Mouse (Mus musculus) frontal cortex, postnatal 36 days (tissue): Measurements from ENCODE around the gene Stil.

Experiments used
- DNase-seq, 2 experiments: peaks; one replicate each; pipeline ENCODE4 v3.0.0; 2022; ENCODE audit warnings: low spot score in 2 of 2

Stil gene

DNA sequence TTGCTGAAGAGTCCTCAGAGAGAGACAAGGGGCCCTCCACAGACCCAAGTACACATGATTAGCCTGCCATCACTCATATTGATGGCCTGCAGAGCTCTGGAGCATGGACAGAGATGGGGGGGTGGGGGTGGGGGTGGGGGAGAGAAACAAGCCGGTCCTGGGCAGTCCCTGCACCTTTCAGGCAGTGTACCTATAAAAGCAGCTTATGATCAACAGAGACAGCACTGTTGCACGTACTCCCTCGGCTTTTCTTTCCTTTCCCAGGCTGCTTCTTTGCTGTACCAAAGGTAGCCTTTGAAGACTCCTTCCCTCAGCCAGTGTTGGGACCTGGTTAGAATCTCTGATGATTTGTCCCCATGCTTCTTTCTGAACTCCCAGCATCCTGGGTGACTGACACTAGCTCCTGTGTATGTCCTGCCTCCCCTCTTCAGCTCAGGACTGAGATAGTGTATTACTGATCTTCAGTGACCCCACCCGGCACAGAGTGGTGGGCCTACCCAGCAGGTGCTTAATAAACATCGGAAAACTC, 79.9 kb downstream of the Stil start:
- DNase-seq: no peak

DNA sequence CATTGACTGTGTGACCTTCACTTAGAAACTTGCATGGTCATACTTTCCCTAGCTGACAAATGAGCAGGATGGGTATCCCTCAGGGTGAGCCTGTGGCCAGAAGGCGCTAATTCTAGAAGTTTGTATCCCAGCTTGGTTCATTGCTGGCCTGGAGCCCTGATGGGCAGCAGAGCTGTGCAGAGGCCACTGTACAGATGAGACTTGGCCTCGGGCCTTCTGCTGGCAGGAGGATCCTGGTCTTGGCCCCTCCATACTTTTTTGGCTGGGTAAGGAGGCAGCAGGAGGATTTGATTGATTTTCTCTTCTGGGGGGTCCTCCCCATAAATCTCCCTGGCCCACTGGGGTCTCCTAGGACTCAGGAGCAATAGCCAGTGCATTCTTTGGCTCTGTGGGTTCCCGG, 83.1 kb downstream of the Stil start:
- DNase-seq: no peak

- DNase-seq: peak; percentile 37 to 48
Observed at GRCm38 (mm10) chr4:115085522-115086095, 85.7 kb downstream of the Stil start.

DNA sequence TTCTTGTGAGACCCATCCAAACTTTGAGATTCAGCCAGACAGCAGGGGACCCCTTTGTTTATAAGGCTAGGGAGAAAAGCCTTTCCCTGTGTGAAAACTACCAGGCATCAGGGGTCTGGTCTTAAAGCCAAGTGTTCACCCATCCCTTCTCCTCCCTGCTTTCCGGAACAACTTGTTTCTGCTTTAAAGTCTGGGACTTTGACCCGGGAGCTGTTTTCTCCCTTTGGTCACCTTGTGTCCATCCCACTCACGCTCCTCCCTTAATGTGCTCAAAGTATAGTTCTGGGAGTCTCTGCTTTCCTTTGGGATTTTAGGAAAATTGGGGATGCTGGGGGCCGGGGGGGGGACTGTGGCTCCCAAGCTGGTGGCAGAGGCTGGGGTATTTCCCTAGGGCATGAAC, 86.3 kb downstream of the Stil start:
- DNase-seq: no peak

GRCm38 (mm10) chr4:115086763-115087415, 86.9 kb downstream of the Stil start:
- DNase-seq: no peak

DNA sequence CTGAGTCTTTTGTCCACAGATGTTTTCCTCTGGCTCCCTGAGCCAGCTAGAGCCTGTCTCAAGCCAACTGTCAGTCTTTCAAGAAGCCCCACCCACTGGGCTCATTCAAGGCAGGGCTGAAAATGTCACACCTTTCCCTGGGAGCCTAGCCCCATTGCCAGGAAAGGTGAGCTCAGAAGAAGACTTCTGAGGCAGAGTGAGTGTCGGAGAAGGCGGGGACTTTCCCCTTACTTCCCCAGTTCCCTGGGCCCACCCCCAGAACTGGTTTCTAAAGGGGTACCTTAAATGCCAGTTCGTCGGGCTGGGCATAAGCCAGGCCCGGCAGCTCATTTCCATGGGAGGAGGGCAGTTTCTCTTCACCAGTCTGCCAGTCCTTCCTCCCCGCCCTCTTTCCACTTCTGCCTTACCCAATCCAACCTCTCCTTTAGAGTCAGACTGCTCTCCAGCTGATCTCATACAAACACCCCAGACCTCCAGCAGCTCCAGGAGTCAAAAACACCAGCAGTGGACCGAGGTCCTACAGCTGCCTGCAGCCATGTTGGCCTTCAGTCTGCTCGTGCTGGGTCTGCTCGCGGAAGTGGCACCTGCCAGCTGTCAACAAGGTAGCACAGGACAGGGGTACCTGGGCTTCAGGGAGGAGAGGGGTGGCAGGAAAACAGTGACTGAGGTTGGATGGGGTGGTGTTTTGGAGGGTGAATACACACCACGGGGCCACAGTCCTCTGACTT, 88.8 kb downstream of the Stil start, which contains the start of gene Pdzk1ip1:
Gene Pdzk1ip1 (plus strand): TSS at position 98 of the 728 bp plus-strand sequence.
- DNase-seq: no peak

GRCm38 (mm10) chr4:115090592-115090991, 90.6 kb downstream of the Stil start:
- no peak for DNase-seq

GRCm38 (mm10) chr4:115091806-115092205, 91.8 kb downstream of the Stil start:
- no peak for DNase-seq
